Mouse (Mus musculus): ENCODE measurements around the gene Clcn6.

DNA sequence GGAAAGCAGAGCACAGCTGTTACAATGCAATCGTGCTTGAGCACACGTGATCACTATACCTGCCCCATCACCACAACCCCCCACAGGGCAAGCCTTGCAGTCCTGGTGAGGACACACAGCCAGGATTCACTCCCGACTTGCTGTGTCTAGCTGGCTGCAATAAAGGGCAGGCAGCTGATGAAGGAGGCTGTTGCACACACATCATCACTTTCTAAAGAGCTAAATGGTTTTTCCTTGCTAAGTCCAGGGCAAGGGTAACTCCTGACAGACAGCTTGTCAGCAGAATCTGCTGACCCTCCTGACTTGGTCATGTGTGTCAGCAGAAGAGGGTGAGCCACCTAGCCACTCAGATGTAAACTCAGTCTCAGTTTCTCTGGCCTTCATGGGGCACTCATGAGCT is 21.6 kb downstream of the Clcn6 start:
- TF ChIP-seq CTCF (IDR thresholded peaks at IDR 0.05; ENCODE audit: low read depth, low read length) (no peak), GATA1 (IDR thresholded peaks at IDR 0.05; ENCODE audit: borderline replicate concordance, low read length) (no peak), TAL1 (conservative IDR thresholded peaks at IDR 0.05; ENCODE audit: low read depth, low read length) (no peak)
